Mouse (Mus musculus) urinary bladder, postnatal 36 days (tissue): Measurements from ENCODE around the gene Adap1.

Source experiments
- DNase-seq, 2 experiments: peaks; one replicate each; pipeline ENCODE4 v3.0.0; 2022; ENCODE audit warnings: low spot score in 2 of 2, mixed read lengths in 1 of 2

Gene Adap1

GRCm38 (mm10) chr5:139286142-139286941 is 39.1 kb downstream of the Adap1 start:
- peak in 1 of 2 experiments; percentile 18 for DNase-seq

GRCm38 (mm10) chr5:139285383-139286067 is 39.9 kb downstream of the Adap1 start:
- no peak for DNase-seq

- DNase-seq, result no peak
Measured at GRCm38 (mm10) chr5:139283460-139284180, 41.8 kb downstream of the Adap1 start.

GRCm38 (mm10) chr5:139282191-139282590 is 43.2 kb downstream of the Adap1 start:
- DNase-seq, result peak; percentile 83 to 86

GRCm38 (mm10) chr5:139281373-139282112 is 43.9 kb downstream of the Adap1 start:
- no peak for DNase-seq

GRCm38 (mm10) chr5:139277287-139277686 is 48.1 kb downstream of the Adap1 start:
- DNase-seq, result no peak

- DNase-seq, result no peak
Measured at GRCm38 (mm10) chr5:139271994-139272554, 53.3 kb downstream of the Adap1 start.

- peak in 1 of 2 experiments; percentile 35 for DNase-seq
Measured at GRCm38 (mm10) chr5:139270806-139271521, 54.5 kb downstream of the Adap1 start.

GRCm38 (mm10) chr5:139267661-139268060 is 57.8 kb downstream of the Adap1 start:
- no peak for DNase-seq

GRCm38 (mm10) chr5:139261403-139261802 is 64.0 kb downstream of the Adap1 start:
- DNase-seq, result no peak

GRCm38 (mm10) chr5:139259853-139260252 is 65.6 kb downstream of the Adap1 start:
- peak in 1 of 2 experiments; percentile 28 for DNase-seq

GRCm38 (mm10) chr5:139258371-139259035 is 66.9 kb downstream of the Adap1 start:
- DNase-seq, result no peak

- DNase-seq, result no peak
Measured at GRCm38 (mm10) chr5:139257818-139258217, 67.6 kb downstream of the Adap1 start.

- DNase-seq, result no peak
Measured at GRCm38 (mm10) chr5:139257265-139257664, 68.2 kb downstream of the Adap1 start.

- no peak for DNase-seq
Measured at GRCm38 (mm10) chr5:139256211-139256765, 69.1 kb downstream of the Adap1 start.

GRCm38 (mm10) chr5:139255777-139256176 is 69.6 kb downstream of the Adap1 start:
- DNase-seq, result no peak

- no peak for DNase-seq
Measured at GRCm38 (mm10) chr5:139254938-139255337, 70.5 kb downstream of the Adap1 start.

- peak; percentile 23 to 33 for DNase-seq
Measured at GRCm38 (mm10) chr5:139253301-139253741, 72.1 kb downstream of the Adap1 start.

GRCm38 (mm10) chr5:139252910-139253245 is 72.5 kb downstream of the Adap1 start:
- DNase-seq, result no peak
